Mouse (Mus musculus) liver, adult 2 months (tissue): Measurements from ENCODE around the gene Bcl2l15.

ENCODE experiments used
- CTCF ChIP-seq: fragments of 200-500 bp; IDR thresholded peaks from 2 replicates; pipeline ENCODE4 v1.5.1; 2011; ENCODE audit warnings: low read depth, low read length, control low read depth
- POLR2A ChIP-seq: fragments of 200-500 bp; IDR thresholded peaks from 2 replicates; pipeline ENCODE4 v1.6.1; 2011; ENCODE audit warnings: low read length, control low read depth; ENCODE audit not compliant: insufficient read depth; ENCODE audit errors: extremely low read depth

DNA sequence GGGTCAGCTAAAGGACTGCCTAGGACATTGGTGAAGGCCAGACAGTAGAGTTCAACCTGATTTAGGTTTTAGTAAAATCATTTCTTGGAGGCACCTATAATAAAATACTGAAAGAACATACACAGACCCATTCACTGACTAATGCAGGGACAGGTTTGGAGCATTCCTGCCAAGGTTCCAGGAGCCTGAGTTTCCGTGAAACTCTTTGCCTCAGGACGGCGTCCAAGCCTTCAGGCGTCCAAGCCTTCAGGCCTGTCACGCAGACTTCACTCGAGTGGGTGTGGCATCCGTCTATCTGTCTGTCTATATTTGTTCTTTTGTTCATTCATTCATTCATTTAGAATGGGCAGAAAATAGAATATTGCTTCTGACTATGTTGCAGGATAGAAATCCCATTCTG lies 1.3 kb upstream of the Bcl2l15 start:
- TF ChIP-seq POLR2A (no peak), CTCF (no peak)
